Mouse (Mus musculus) CH12F3 (cell line): ENCODE results near the gene Uck2.

Experiments
- in situ Hi-C: fragments of 300-500 bp; cut with MboI; formaldehyde crosslinking; loops from 2 replicates; pipeline ENCODE4 v1.14.3; 2020; ENCODE audit warnings: low sequenced_read_pairs

Gene Uck2

GRCm38 (mm10) chr1:167284258-167284836 is 773 bp downstream of the Uck2 start:
- in situ Hi-C loops = no loop called here

- in situ Hi-C loops = no loop called here
Observed at GRCm38 (mm10) chr1:167283441-167284257, 1.5 kb downstream of the Uck2 start.

GRCm38 (mm10) chr1:167282768-167283167 is 2.4 kb downstream of the Uck2 start:
- in situ Hi-C loops = no loop called here

- in situ Hi-C loops = no loop called here
Observed at GRCm38 (mm10) chr1:167282112-167282511, 3.0 kb downstream of the Uck2 start.

GRCm38 (mm10) chr1:167280061-167280460 is 5.1 kb downstream of the Uck2 start:
- in situ Hi-C loops = no loop called here

GRCm38 (mm10) chr1:167279160-167279715 is 5.9 kb downstream of the Uck2 start:
- in situ Hi-C loops = no loop called here

GRCm38 (mm10) chr1:167278395-167278794 is 6.7 kb downstream of the Uck2 start:
- in situ Hi-C loops = no loop called here

- in situ Hi-C loops = no loop called here
Observed at GRCm38 (mm10) chr1:167274646-167275390, 10.3 kb downstream of the Uck2 start.

GRCm38 (mm10) chr1:167273380-167274163 is 11.5 kb downstream of the Uck2 start:
- in situ Hi-C loops = no loop called here

GRCm38 (mm10) chr1:167271841-167272240 is 13.3 kb downstream of the Uck2 start:
- in situ Hi-C loops = no loop called here

- in situ Hi-C loops = no loop called here
Observed at GRCm38 (mm10) chr1:167271304-167271703, 13.8 kb downstream of the Uck2 start.

GRCm38 (mm10) chr1:167270342-167271111 is 14.6 kb downstream of the Uck2 start:
- in situ Hi-C loops = no loop called here

GRCm38 (mm10) chr1:167269856-167270270 is 15.3 kb downstream of the Uck2 start:
- in situ Hi-C loops = no loop called here

GRCm38 (mm10) chr1:167269350-167269811 is 15.7 kb downstream of the Uck2 start:
- in situ Hi-C loops = no loop called here

GRCm38 (mm10) chr1:167268360-167269063 is 16.6 kb downstream of the Uck2 start:
- in situ Hi-C loops = no loop called here

- in situ Hi-C loops = no loop called here
Observed at GRCm38 (mm10) chr1:167266720-167267119, 18.4 kb downstream of the Uck2 start.

- in situ Hi-C loops = no loop called here
Observed at GRCm38 (mm10) chr1:167265366-167265765, 19.8 kb downstream of the Uck2 start.

GRCm38 (mm10) chr1:167262489-167263041 is 22.6 kb downstream of the Uck2 start:
- in situ Hi-C loops = no loop called here

GRCm38 (mm10) chr1:167261750-167262149 is 23.4 kb downstream of the Uck2 start:
- in situ Hi-C loops = no loop called here
